Mouse (Mus musculus) left cerebral cortex, adult 11 months (tissue): ENCODE data around the gene Bpnt1.

ENCODE experiments used
- DNase-seq: peaks from one replicate; pipeline ENCODE4 v3.0.0; 2022; ENCODE audit warnings: low spot score

The Bpnt1 gene

DNA sequence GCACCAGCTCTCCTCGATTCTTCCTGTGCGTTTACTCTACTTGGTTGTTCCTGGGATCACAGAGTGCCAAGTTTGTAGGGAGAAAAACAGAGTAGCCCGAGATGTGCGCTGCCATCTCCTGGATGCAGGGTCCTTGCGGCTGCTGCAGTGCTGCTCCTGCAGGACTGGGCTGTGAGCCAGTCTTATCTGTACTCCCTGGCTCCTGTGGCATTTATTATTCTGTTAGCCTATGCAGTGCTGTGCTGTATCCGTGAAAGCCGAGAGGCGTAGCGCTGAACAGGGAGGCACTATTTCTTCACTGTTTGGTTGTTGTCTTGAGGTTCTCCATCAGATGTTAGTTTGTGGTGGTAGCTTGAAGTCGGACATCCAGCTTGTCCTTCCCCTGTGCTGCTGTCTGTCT lies 74.0 kb downstream of the Bpnt1 start:
- DNase-seq, result no peak
